Mouse (Mus musculus): ENCODE results near the gene Tprkb. TPM values are rescaled to one million over a fixed set of nuclear protein-coding genes. Genes with fewer than 3 reads are reported as not detected.
A peak's percentile ranks its signal among the peaks of the same experiment; 100 is the strongest.
"Not testable (repeated sequence)": the region's sequence is repeated elsewhere in the genome, so short reads cannot be mapped to it uniquely, and the experiment has no call there.

Tprkb gene
- polyA plus RNA-seq, 1 experiment from 2014 or later: 39.2 TPM

GRCm38 (mm10) chr6:85895061-85895648 is 16.5 kb upstream of the Tprkb start:
- 71% methylated on average over 25 of the region's 25 CpGs for WGBS

GRCm38 (mm10) chr6:85898596-85899475 is 12.8 kb upstream of the Tprkb start:
- H3K4me1 ChIP-seq; H3K9ac ChIP-seq; H3K27ac ChIP-seq; H3K36me3 ChIP-seq; ATAC-seq (ENCODE audit: low FRiP score); H3K4me3 ChIP-seq; H3K27me3 ChIP-seq; H3K4me2 ChIP-seq (replicated peaks); H3K9me3 ChIP-seq (replicated peaks): not testable (repeated sequence)
- WGBS: 80% methylated on average over 7 of the region's 8 CpGs

More at GRCm38 (mm10) chr6:85895061-85895648, 16.5 kb upstream of the Tprkb start:
- not testable (repeated sequence) for H3K4me3 ChIP-seq; H3K27me3 ChIP-seq; H3K36me3 ChIP-seq; H3K4me2 ChIP-seq (replicated peaks); H3K4me1 ChIP-seq; H3K9ac ChIP-seq; H3K27ac ChIP-seq; ATAC-seq (ENCODE audit: low FRiP score)
- peaks cover 11% of the 10 kb centered on the region for H3K9me3 ChIP-seq (replicated peaks)

GRCm38 (mm10) chr6:85902303-85902702 is 9.4 kb upstream of the Tprkb start:
- no peaks in the 10 kb centered on the region for H3K4me1 ChIP-seq
- H3K4me3 ChIP-seq: no peak overlapping the region
- no peaks in the 10 kb centered on the region for H3K36me3 ChIP-seq
- H3K27ac ChIP-seq: no peak overlapping the region
- ATAC-seq (ENCODE audit: low FRiP score): no peak
- no peaks in the 10 kb centered on the region for H3K27me3 ChIP-seq
- WGBS: 93% methylated on average over 2 of the region's 2 CpGs
- no peak overlapping the region for H3K4me2 ChIP-seq (replicated peaks)
- H3K9ac ChIP-seq: no peak overlapping the region
- H3K9me3 ChIP-seq (replicated peaks): no peaks in the 10 kb centered on the region

- Histone ChIP-seq H3K4me3 (peak within 1 kb of the TSS; percentile 27), H3K4me2 (replicated peaks) (peak within 1 kb of the TSS; percentile 40)
- H3K27me3 ChIP-seq; H3K4me1 ChIP-seq; H3K9me3 ChIP-seq (replicated peaks); H3K27ac ChIP-seq; H3K36me3 ChIP-seq; H3K9ac ChIP-seq: not testable (repeated sequence)
- peak; percentile 54 for ATAC-seq (ENCODE audit: low FRiP score)
- WGBS: 9% methylated on average over 20 of the region's 20 CpGs
Measured at GRCm38 (mm10) chr6:85904642-85905061, 7.0 kb upstream of the Tprkb start, which contains the start of gene Nat8f4. Gene Nat8f4, minus strand, starts transcription at chr6:85904884.

GRCm38 (mm10) chr6:85906911-85907351 is 4.7 kb upstream of the Tprkb start:
- not testable (repeated sequence) for ATAC-seq (ENCODE audit: low FRiP score); H3K27ac ChIP-seq; H3K9me3 ChIP-seq (replicated peaks); H3K4me3 ChIP-seq; H3K4me1 ChIP-seq; H3K36me3 ChIP-seq; H3K9ac ChIP-seq; H3K27me3 ChIP-seq; H3K4me2 ChIP-seq (replicated peaks)
- WGBS: 53% methylated on average over 2 of the region's 2 CpGs

GRCm38 (mm10) chr6:85908341-85908740 is 3.3 kb upstream of the Tprkb start:
- no peak overlapping the region for H3K27ac ChIP-seq
- no peaks in the 10 kb centered on the region for H3K4me1 ChIP-seq
- no peaks in the 10 kb centered on the region for H3K27me3 ChIP-seq
- H3K4me2 ChIP-seq (replicated peaks): no peak overlapping the region
- 80% methylated on average over 3 of the region's 3 CpGs for WGBS
- H3K36me3 ChIP-seq: 0 out of 2 replicates have a peak, but pooled peaks cover 3% of the 10 kb centered on the region
- no peak overlapping the region for H3K4me3 ChIP-seq
- no peak overlapping the region for H3K9ac ChIP-seq
- no peak for ATAC-seq (ENCODE audit: low FRiP score)
- H3K9me3 ChIP-seq (replicated peaks): no peaks in the 10 kb centered on the region

- Histone ChIP-seq H3K4me1 (peaks cover 3% of the 10 kb centered on the region), H3K4me2 (replicated peaks) (no peak overlapping the region), H3K9ac (no peak overlapping the region), H3K36me3 (0 out of 2 replicates have a peak, but pooled peaks cover 3% of the 10 kb centered on the region), H3K27me3 (no peaks in the 10 kb centered on the region), H3K9me3 (replicated peaks) (no peaks in the 10 kb centered on the region), H3K4me3 (no peak overlapping the region), H3K27ac (no peak overlapping the region)
- WGBS: 92% methylated on average over 1 of the region's 1 CpGs
- no peak for ATAC-seq (ENCODE audit: low FRiP score)
Measured at GRCm38 (mm10) chr6:85909704-85910103, 2.0 kb upstream of the Tprkb start.

- ATAC-seq (ENCODE audit: low FRiP score): no peak
- 9% methylated on average over 11 of the region's 11 CpGs for WGBS
- H3K27ac ChIP-seq: peak overlapping the region; percentile 82
- peak overlapping the region; percentile 83 for H3K4me2 ChIP-seq (replicated peaks)
- H3K9ac ChIP-seq: peak overlapping the region; percentile 78
- no peaks in the 10 kb centered on the region for H3K9me3 ChIP-seq (replicated peaks)
- H3K27me3 ChIP-seq: no peaks in the 10 kb centered on the region
- H3K4me3 ChIP-seq: peak overlapping the region; percentile 56
- H3K4me1 ChIP-seq: peaks cover 12% of the 10 kb centered on the region
- 0 out of 2 replicates have a peak, but pooled peaks cover 3% of the 10 kb centered on the region for H3K36me3 ChIP-seq
Measured at GRCm38 (mm10) chr6:85915141-85915538, 3.5 kb downstream of the Tprkb start.

- not testable (repeated sequence) for H3K27me3 ChIP-seq; H3K9me3 ChIP-seq (replicated peaks); H3K36me3 ChIP-seq
- Histone ChIP-seq H3K9ac (peak within 1 kb of the TSS; percentile 78), H3K4me2 (replicated peaks) (peak within 1 kb of the TSS; percentile 83), H3K4me1 (peaks cover 12% of the 10 kb centered on the region), H3K27ac (peak within 1 kb of the TSS; percentile 82), H3K4me3 (peak within 1 kb of the TSS; percentile 56)
- WGBS: under 1% methylated on average over 61 of the region's 61 CpGs
- ATAC-seq (ENCODE audit: low FRiP score): peak; percentile 97
Measured at GRCm38 (mm10) chr6:85915539-85916513, 4.2 kb downstream of the Tprkb start, which contains the start of gene Nat8f1. Gene Nat8f1, minus strand, starts transcription at chr6:85915687.

GRCm38 (mm10) chr6:85916596-85916995 is 4.9 kb downstream of the Tprkb start:
- no peak overlapping the region; the same call in 1 of the 2 replicates for H3K27ac ChIP-seq
- peak overlapping the region; percentile 56 for H3K4me3 ChIP-seq
- peak overlapping the region; percentile 78 for H3K9ac ChIP-seq
- WGBS: 83% methylated on average over 6 of the region's 6 CpGs
- no peaks in the 10 kb centered on the region for H3K27me3 ChIP-seq
- H3K4me2 ChIP-seq (replicated peaks): peak overlapping the region; percentile 83
- peaks cover 2% of the 10 kb centered on the region; the same call in 1 of the 2 replicates for H3K36me3 ChIP-seq
- H3K9me3 ChIP-seq (replicated peaks): no peaks in the 10 kb centered on the region
- peaks cover 12% of the 10 kb centered on the region for H3K4me1 ChIP-seq
- no peak for ATAC-seq (ENCODE audit: low FRiP score)

- not testable (repeated sequence) for H3K4me3 ChIP-seq; H3K9ac ChIP-seq; H3K27me3 ChIP-seq; H3K4me2 ChIP-seq (replicated peaks); H3K9me3 ChIP-seq (replicated peaks); ATAC-seq (ENCODE audit: low FRiP score); H3K27ac ChIP-seq
- peaks cover 11% of the 10 kb centered on the region; the same call in 1 of the 2 replicates for H3K36me3 ChIP-seq
- WGBS: 93% methylated on average over 3 of the region's 3 CpGs
- H3K4me1 ChIP-seq: peaks cover 12% of the 10 kb centered on the region
Measured at GRCm38 (mm10) chr6:85918341-85918740, 6.7 kb downstream of the Tprkb start.

All from hindbrain, embryonic 12.5 days (tissue).